Mouse (Mus musculus): Measurements from ENCODE around the gene Olfr830.
"Not testable (repeated sequence)": the region's sequence is repeated elsewhere in the genome, so short reads cannot be mapped to it uniquely, and the experiment has no call there.

Gene Olfr830

GRCm38 (mm10) chr9:18874393-18874792, at the start of gene Olfr830:
Olfr830 (plus strand) TSS chr9:18874693.
- no peak for DNase-seq (ENCODE audit: low read depth, low spot score)

- no peak for DNase-seq (ENCODE audit: low read depth, low spot score)
Measured at GRCm38 (mm10) chr9:18854633-18855032, 19.9 kb upstream of the Olfr830 start, which contains the start of gene Olfr829. Olfr829 (plus strand) TSS chr9:18854933.

GRCm38 (mm10) chr9:18907699-18908098, 33.2 kb downstream of the Olfr830 start:
- not testable (repeated sequence) for DNase-seq (ENCODE audit: low read depth, low spot score)

- DNase-seq (ENCODE audit: low read depth, low spot score) = not testable (repeated sequence)
Measured at GRCm38 (mm10) chr9:18927921-18928320, 53.4 kb downstream of the Olfr830 start.

Measured in retina, adult 2 months (tissue).